ENCODE assay signal across 13 mouse cellular contexts in genomic region chr17:27169952-27170695, GRCm38 (mm10). TPM values are rescaled to one million over a fixed set of nuclear protein-coding genes. Genes with fewer than 3 reads are reported as not detected.
DNase-seq lines count a peak whose midpoint lies in the region; TF ChIP-seq lines count a peak whose summit lies in the region.
"Had no signal": no experiment of that assay in that cellular context is flagged by ENCODE, and none has a peak within 500 bp of the region (broad histone marks: within the 10 kb centered on the region; RNA-seq: fewer than 3 reads in every experiment).

No protein-coding gene starts in this region.

- in situ Hi-C loops in CH12.LX (cut with MboI; ENCODE audit: low pct_ligation_motif_present, low pct_unique_long_range_greater_than_20kb, low sequenced_read_pairs): loop anchor here (10.0 kb wide), 1 partner anchor 155 kb away; no protein-coding TSS in a partner anchor

- H3K27me3 ChIP-seq in CH12.LX (replicated peaks): no peaks in the 10 kb centered on the region
- H3K27me3 ChIP-seq: hindbrain, embryonic 12.5 days had no signal

- no peak overlapping the region for H3K9ac ChIP-seq in CH12.LX (ENCODE audit: insufficient read depth, low read depth)
- H3K9ac ChIP-seq: hindbrain, embryonic 12.5 days; kidney, embryonic 15.5 days had no signal

- no peak overlapping the region for H3K4me2 ChIP-seq in CH12.LX (ENCODE audit: insufficient read depth, low read depth, poor library complexity, severe bottlenecking)
- H3K4me2 ChIP-seq: hindbrain, embryonic 12.5 days; kidney, embryonic 15.5 days had no signal

- H3K36me3 ChIP-seq in CH12.LX (replicated peaks in 1 of 2; ENCODE audit: control insufficient read depth in 1 of 2, insufficient read depth in 1 of 2, low read length in 1 of 2): peaks cover 0 to 6% of the 10 kb centered on the region in 2 experiments
- H3K36me3 ChIP-seq: hindbrain, embryonic 12.5 days; kidney, embryonic 15.5 days had no signal

- no peak for TF ChIP-seq EP300 in CH12.LX (IDR thresholded peaks at IDR 0.05; ENCODE audit: low read length)

- peaks cover 18% of the 10 kb centered on the region for H3K79me2 ChIP-seq in CH12.LX (replicated peaks; ENCODE audit: control insufficient read depth, extremely low read depth, insufficient read depth, poor library complexity, severe bottlenecking)

- DNase-seq in gastrocnemius, adult 2 months: peak; percentile 63
- no peak for DNase-seq in gastrocnemius, postnatal 36 days
- DNase-seq in CH12.LX (ENCODE audit: extremely low read depth) (no peak), adipocyte (ENCODE audit: low spot score) (peak; percentile 55)
- DNase-seq in forelimb bud, embryonic 11.5 days (ENCODE audit: low read depth, low spot score): peak; percentile 49
- no peak for DNase-seq in layer of hippocampus, postnatal 36 days
- no peak for DNase-seq in left cerebral cortex, adult 8-10 months (ENCODE audit: low spot score in 2 of 2)
- DNase-seq: heart, adult 18-20 months; retina, postnatal 1 day; thymus, postnatal 14 days had no signal

- peak overlapping the region; percentile 98 for H3K27ac ChIP-seq in gastrocnemius, adult 2 months
- peak overlapping the region; percentile 99 for H3K27ac ChIP-seq in CH12.LX (ENCODE audit: insufficient read depth, low read depth)
- H3K27ac ChIP-seq: hindbrain, embryonic 12.5 days; kidney, embryonic 15.5 days had no signal

- H3K4me3 ChIP-seq in gastrocnemius, adult 2 months: peak overlapping the region; percentile 9; the same call in 1 of the 2 replicates
- no peak overlapping the region for H3K4me3 ChIP-seq in CH12.LX (replicated peaks in 1 of 3; ENCODE audit: low read depth in 2 of 3, low read length in 2 of 3, poor library complexity in 1 of 3)
- H3K4me3 ChIP-seq: hindbrain, embryonic 12.5 days; kidney, embryonic 15.5 days; megakaryocyte, embryonic 14.5 days had no signal

- dilution Hi-C loops in CH12.LX (cut with MboI; ENCODE audit: extremely low pct_ligation_motif_present, extremely low pct_unique_long_range_greater_than_20kb, low sequenced_read_pairs): no loop called here

- no peak for TF ChIP-seq CTCF in gastrocnemius, adult 2 months (IDR thresholded peaks at IDR 0.05)
- no peak for TF ChIP-seq CTCF in CH12.LX (conservative IDR thresholded peaks at IDR 0.05 in 1 of 2, IDR thresholded peaks at IDR 0.05 in 1 of 2; ENCODE audit: low read depth in 2 of 2, low read length in 2 of 2)

- H3K9me3 ChIP-seq in CH12.LX (replicated peaks; ENCODE audit: low read length): no peaks in the 10 kb centered on the region
- H3K9me3 ChIP-seq: hindbrain, embryonic 12.5 days; kidney, embryonic 15.5 days; megakaryocyte, embryonic 14.5 days had no signal

- TF ChIP-seq RAD21 in CH12.LX (IDR thresholded peaks at IDR 0.05; ENCODE audit: low read depth, low read length): no peak

- peaks cover 57 to 81% of the 10 kb centered on the region in 2 experiments for H3K4me1 ChIP-seq in CH12.LX (ENCODE audit: control insufficient read depth in 1 of 2, insufficient read depth in 2 of 2)

- intact Hi-C loops in gastrocnemius, adult 2 months (cut with DNase I): no loop called here
- intact Hi-C loops in gastrocnemius, postnatal 36 days (cut with DNase I): no loop called here

- TF ChIP-seq POLR2A in CH12.LX (IDR thresholded peaks at IDR 0.05; ENCODE audit: low read depth, low read length): no peak

TF ChIP-seq in CH12.LX, 34 proteins besides CTCF, POLR2A, EP300 and RAD21:
- TF ChIP-seq GABPA (IDR thresholded peaks at IDR 0.05; ENCODE audit: insufficient replicate concordance, low read depth, low read length): no peak
- no peak for TF ChIP-seq HCFC1 (IDR thresholded peaks at IDR 0.05; ENCODE audit: low read depth, low read length)
- TF ChIP-seq NRF1 (IDR thresholded peaks at IDR 0.05; ENCODE audit: low read depth, low read length): no peak

RNA-seq across cellular contexts. Expression of gene Ip6k3, which starts 2.5 kb away (rescaled TPM):
- total RNA-seq in gastrocnemius, adult 2 months (2021): 10 to 100 TPM; 30.9 to 84.2 TPM
- 10 to 100 TPM; 56.6 to 86.1 TPM for total RNA-seq in gastrocnemius, postnatal 36 days (2021)
- 43.4 and 65.7 TPM in 2 replicates for total RNA-seq in CH12.LX (2012; rRNA removed)
- total RNA-seq in CH12.LX (2014; rRNA removed): 25.9 and 26.3 TPM in 2 replicates
- 49.6 and 53.9 TPM in 2 replicates for polyA plus RNA-seq in CH12.LX (2012; ENCODE audit: insufficient read length, low read depth)
- total RNA-seq in layer of hippocampus, postnatal 36 days (2021): under 1 TPM in 1 of 2 experiments, not detected in 1; 0.27 TPM
- 1 to 10 TPM in 3 of 4 experiments, under 1 TPM in 1; 0.74 to 2.6 (median 1.6) TPM for total RNA-seq in left cerebral cortex, adult 8-10 months (2022)

RNA-seq across cellular contexts. Expression of gene Lemd2, which starts 34.1 kb away (rescaled TPM):
- total RNA-seq in gastrocnemius, adult 2 months (2021): 10 to 100 TPM; 22.4 to 23.9 TPM
- 10 to 100 TPM; 17.8 to 20.4 TPM for total RNA-seq in gastrocnemius, postnatal 36 days (2021)
- total RNA-seq in CH12.LX (2012; rRNA removed) (26.5 and 28.8 TPM in 2 replicates), CH12.LX (2014; rRNA removed) (15.1 and 15.5 TPM in 2 replicates)
- polyA plus RNA-seq in CH12.LX (2012; ENCODE audit: insufficient read length, low read depth): 18.4 and 22.5 TPM in 2 replicates
- total RNA-seq in layer of hippocampus, postnatal 36 days (2021): 10 to 100 TPM; 44.5 to 46.8 TPM
- 10 to 100 TPM; 39.0 to 44.9 (median 42.9) TPM for total RNA-seq in left cerebral cortex, adult 8-10 months (2022)

RNA-seq across cellular contexts. Expression of gene Uqcc2, which starts 36.4 kb away (rescaled TPM):
- total RNA-seq in gastrocnemius, adult 2 months (2021): 100 to 1,000 TPM; 405 to 424 TPM
- 100 to 1,000 TPM; 374 to 378 TPM for total RNA-seq in gastrocnemius, postnatal 36 days (2021)
- total RNA-seq in CH12.LX (2012; rRNA removed): 198 and 208 TPM in 2 replicates
- total RNA-seq in CH12.LX (2014; rRNA removed): 240 and 277 TPM in 2 replicates
- 107 and 126 TPM in 2 replicates for polyA plus RNA-seq in CH12.LX (2012; ENCODE audit: insufficient read length, low read depth)
- total RNA-seq in layer of hippocampus, postnatal 36 days (2021): 100 to 1,000 TPM; 205 to 207 TPM
- 100 to 1,000 TPM; 226 to 249 (median 237) TPM for total RNA-seq in left cerebral cortex, adult 8-10 months (2022)

Comparison
In these comparisons a context has a peak if more than half of its experiments do, and no peak if none do; other contexts are left out.
1. DNase-seq: peak in gastrocnemius, adult 2 months (single experiment), adipocyte (single experiment) and forelimb bud, embryonic 11.5 days (single experiment); none in gastrocnemius, postnatal 36 days (0 of 2), CH12.LX (single experiment), layer of hippocampus, postnatal 36 days (0 of 2) and left cerebral cortex, adult 8-10 months (0 of 2).
2. RNA of gene Ip6k3, which starts 2.5 kb away (total RNA-seq): 56.6 to 86.1 TPM in gastrocnemius, postnatal 36 days, 30.9 to 84.2 TPM in gastrocnemius, adult 2 months and 25.9 to 65.7 TPM in CH12.LX; 0.74 to 2.6 TPM in left cerebral cortex, adult 8-10 months and 0.27 TPM in layer of hippocampus, postnatal 36 days; every median in the first group is over 4 times any median in the second.